Mouse (Mus musculus) left cerebral cortex, postnatal 4 days (tissue): ENCODE data around the gene Pisd. TPM values are rescaled to one million over a fixed set of nuclear protein-coding genes. Genes with fewer than 3 reads are reported as not detected.
"Not testable (repeated sequence)": the region's sequence is repeated elsewhere in the genome, so short reads cannot be mapped to it uniquely, and the experiment has no call there.

Source experiments
- DNase-seq: peaks from one replicate; pipeline ENCODE4 v3.0.0-alpha.2; 2022
- intact Hi-C: fragments of 180-260 bp; cut with DNase I; formaldehyde crosslinking; loops from one replicate; pipeline ENCODE4 v1.15.1; 2025
- total RNA-seq, 2 experiments: library from RNA; stranded (reverse); gene quantifications; 2 replicates each; pipeline ENCODE4 v1.2.3; 2021

Gene Pisd
- total RNA-seq: 10 to 100 TPM; 45.6 to 49.8 TPM

GRCm38 (mm10) chr5:32785313-32785915 is at the start of gene Pisd:
Gene Pisd, minus strand, starts transcription at chr5:32785646.
- intact Hi-C loops: no loop called here
- peak; percentile 96 for DNase-seq

GRCm38 (mm10) chr5:32834497-32834896 is 49.1 kb upstream of the Pisd start:
- intact Hi-C loops: no loop called here

GRCm38 (mm10) chr5:32830054-32830453 is 44.6 kb upstream of the Pisd start:
- intact Hi-C loops: no loop called here
- DNase-seq: no peak

More at GRCm38 (mm10) chr5:32834497-32834896, 49.1 kb upstream of the Pisd start:
- DNase-seq: no peak

GRCm38 (mm10) chr5:32828766-32829165 is 43.3 kb upstream of the Pisd start:
- intact Hi-C loops, DNase-seq: not testable (repeated sequence)

- no peak for DNase-seq
- intact Hi-C loops: no loop called here
These were observed 41.6 kb upstream of the Pisd start, which contains the start of gene Gm20671 for GRCm38 (mm10) chr5:32827009-32827408. Gene Gm20671, minus strand, starts transcription at chr5:32827109.

GRCm38 (mm10) chr5:32820471-32820870 is 35.0 kb upstream of the Pisd start:
- DNase-seq: no peak
- intact Hi-C loops: no loop called here

GRCm38 (mm10) chr5:32815396-32815795 is 29.9 kb upstream of the Pisd start:
- DNase-seq: no peak
- intact Hi-C loops: no loop called here

- intact Hi-C loops: not testable (repeated sequence)
These were observed 1.0 kb upstream of the Pisd start for GRCm38 (mm10) chr5:32786454-32786853.

GRCm38 (mm10) chr5:32784726-32785125 is 720 bp downstream of the Pisd start:
- intact Hi-C loops: no loop called here
- no peak for DNase-seq

More at GRCm38 (mm10) chr5:32786454-32786853, 1.0 kb upstream of the Pisd start:
- DNase-seq: not testable (repeated sequence)

- no peak for DNase-seq
- intact Hi-C loops: no loop called here
These were observed 3.9 kb downstream of the Pisd start for GRCm38 (mm10) chr5:32781596-32781995.

- DNase-seq: no peak
- intact Hi-C loops: no loop called here
These were observed 7.3 kb downstream of the Pisd start for GRCm38 (mm10) chr5:32778168-32778567.

- intact Hi-C loops: no loop called here
- DNase-seq: no peak
These were observed 13.1 kb downstream of the Pisd start for GRCm38 (mm10) chr5:32772361-32772760.

GRCm38 (mm10) chr5:32767636-32768373 is 17.6 kb downstream of the Pisd start:
- intact Hi-C loops: no loop called here
- no peak for DNase-seq

- intact Hi-C loops: no loop called here
- DNase-seq: no peak
These were observed 18.4 kb downstream of the Pisd start for GRCm38 (mm10) chr5:32767004-32767403.

GRCm38 (mm10) chr5:32761566-32762140 is 23.8 kb downstream of the Pisd start:
- no peak for DNase-seq
- intact Hi-C loops: no loop called here

- DNase-seq: no peak
- intact Hi-C loops: no loop called here
These were observed 24.7 kb downstream of the Pisd start for GRCm38 (mm10) chr5:32760787-32761186.

- DNase-seq, intact Hi-C loops: not testable (repeated sequence)
These were observed 25.1 kb downstream of the Pisd start for GRCm38 (mm10) chr5:32760352-32760751.

GRCm38 (mm10) chr5:32759662-32760061 is 25.8 kb downstream of the Pisd start:
- DNase-seq: no peak
- intact Hi-C loops: no loop called here

GRCm38 (mm10) chr5:32756141-32756540 is 29.3 kb downstream of the Pisd start:
- intact Hi-C loops: no loop called here

GRCm38 (mm10) chr5:32751736-32752135 is 33.7 kb downstream of the Pisd start:
- no peak for DNase-seq
- intact Hi-C loops: no loop called here

More at GRCm38 (mm10) chr5:32756141-32756540, 29.3 kb downstream of the Pisd start:
- DNase-seq: no peak

GRCm38 (mm10) chr5:32748936-32749335 is 36.5 kb downstream of the Pisd start:
- no peak for DNase-seq
- intact Hi-C loops: no loop called here
